Mouse (Mus musculus): ENCODE data around the gene Lama5. TPM values are rescaled to one million over a fixed set of nuclear protein-coding genes. Genes with fewer than 3 reads are reported as not detected.

Lama5 gene
- total RNA-seq, 4 experiments from 2014 or later: 27.7 to 97.1 (median 46.8) TPM

- no peak for DNase-seq
Measured at GRCm38 (mm10) chr2:180224647-180225043, 1.0 kb downstream of the Lama5 start.

DNA sequence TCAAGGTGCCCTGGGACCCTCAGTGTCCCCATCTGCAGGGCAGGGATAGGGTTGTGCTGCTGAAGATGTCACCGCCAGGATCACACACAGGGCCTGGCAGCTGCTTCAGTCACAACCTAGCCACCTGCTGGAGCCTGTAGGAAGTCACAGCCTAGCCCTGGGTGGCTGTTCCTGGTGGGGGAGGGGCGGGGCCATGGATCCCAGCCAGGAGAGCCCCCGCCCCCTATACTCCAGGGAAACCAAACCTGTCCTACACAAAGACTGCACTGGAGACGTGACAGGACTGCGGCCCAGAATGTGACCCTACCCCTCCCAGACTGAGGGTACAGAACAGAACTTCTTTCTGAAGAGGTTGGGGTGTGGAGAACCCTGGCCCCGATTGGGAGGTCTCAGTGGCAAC is 3.4 kb downstream of the Lama5 start:
- no peak for DNase-seq

DNA sequence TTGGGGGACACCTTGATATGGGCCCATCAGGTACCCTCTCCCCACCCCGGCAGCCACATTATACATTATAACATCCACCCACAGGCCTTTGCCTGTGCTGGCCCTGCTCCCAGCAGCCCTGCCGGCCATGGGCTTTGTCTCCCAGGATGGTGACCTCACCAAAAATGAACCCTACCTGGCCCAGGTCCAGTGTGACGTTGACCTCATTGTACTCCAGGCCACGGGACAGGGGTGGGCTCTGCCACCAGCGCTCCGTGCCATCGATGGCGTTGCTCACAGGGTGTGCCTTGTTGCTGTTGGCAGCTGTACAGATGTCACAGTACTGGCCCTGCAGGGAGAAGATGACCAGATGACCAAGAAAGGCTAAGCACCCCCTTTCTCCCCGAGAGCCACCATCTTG is 4.6 kb downstream of the Lama5 start:
- no peak for DNase-seq

GRCm38 (mm10) chr2:180220165-180220564 is 5.5 kb downstream of the Lama5 start:
- no peak for DNase-seq

- no peak for DNase-seq
Measured at GRCm38 (mm10) chr2:180219145-180219943, 6.3 kb downstream of the Lama5 start.

- DNase-seq: no peak
Measured at GRCm38 (mm10) chr2:180218677-180219076, 7.0 kb downstream of the Lama5 start.

DNA sequence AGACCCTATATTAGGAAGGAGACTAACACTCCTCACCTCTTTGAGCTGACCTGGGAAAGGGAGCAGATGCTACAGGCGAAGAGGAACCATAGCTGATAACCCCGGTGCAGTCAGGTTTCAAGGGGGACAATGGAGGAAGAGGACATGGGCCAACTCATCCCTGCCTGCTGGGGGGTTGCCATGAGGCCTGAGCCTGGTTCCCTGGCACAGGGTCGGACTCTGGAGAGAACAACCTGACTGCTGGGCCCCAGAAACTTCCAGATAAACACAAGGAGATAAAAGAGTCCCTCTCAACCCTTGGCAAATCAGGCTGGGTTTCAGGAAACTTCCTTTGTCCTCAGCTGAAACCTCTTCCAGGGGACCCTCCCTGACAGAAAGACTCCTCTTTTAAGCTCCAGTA is 7.4 kb downstream of the Lama5 start:
- DNase-seq: no peak

GRCm38 (mm10) chr2:180217587-180217986 is 8.1 kb downstream of the Lama5 start:
- DNase-seq: peak; percentile 74

DNA sequence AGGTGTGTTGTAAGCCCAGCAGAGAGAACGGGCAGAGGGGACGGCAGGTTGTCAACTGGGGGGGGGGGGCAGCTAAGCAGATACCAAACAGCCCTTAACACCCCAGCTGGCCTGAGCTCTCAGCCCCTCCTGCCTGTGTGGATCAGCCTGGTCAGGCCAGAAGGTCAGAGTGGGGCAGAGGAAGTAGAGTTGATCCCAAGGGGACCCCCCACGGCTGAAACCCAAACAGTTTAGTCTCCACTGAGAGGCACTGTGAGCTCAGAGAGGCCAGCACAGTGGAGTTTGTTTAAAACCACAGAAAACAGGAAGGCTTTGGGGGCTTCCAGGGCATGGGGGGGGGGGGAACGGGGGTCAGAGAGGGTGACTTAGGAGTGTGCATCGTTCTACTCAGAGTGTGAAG is 8.7 kb downstream of the Lama5 start:
- no peak for DNase-seq

GRCm38 (mm10) chr2:180215951-180216350 is 9.7 kb downstream of the Lama5 start:
- DNase-seq: peak; percentile 79

DNA sequence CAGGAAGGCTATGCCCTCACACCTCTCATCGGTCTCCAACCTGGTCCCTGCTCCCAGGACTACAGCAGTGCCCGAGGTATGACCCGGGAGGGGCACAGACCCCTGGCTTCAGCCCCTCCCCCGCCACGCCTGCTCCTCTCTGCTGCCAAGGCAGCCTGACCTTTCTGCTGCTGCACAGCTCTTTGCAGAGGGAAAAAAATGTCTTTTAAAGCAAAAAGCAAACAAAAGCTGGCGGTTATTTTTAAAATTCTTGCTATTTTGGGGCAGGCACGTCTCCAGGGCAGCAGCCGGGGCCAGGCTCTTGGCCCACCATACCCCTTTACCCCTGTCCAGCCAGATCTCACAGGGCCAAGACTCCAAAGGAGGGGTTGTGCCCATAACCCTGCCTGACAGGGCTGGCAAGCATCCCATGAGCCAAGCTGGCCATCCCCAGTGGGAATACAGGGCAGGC is 10.6 kb downstream of the Lama5 start:
- DNase-seq: no peak

GRCm38 (mm10) chr2:180214352-180214978 is 11.2 kb downstream of the Lama5 start:
- no peak for DNase-seq

GRCm38 (mm10) chr2:180212255-180212654 is 13.4 kb downstream of the Lama5 start:
- DNase-seq: no peak

GRCm38 (mm10) chr2:180208976-180209375 is 16.7 kb downstream of the Lama5 start:
- no peak for DNase-seq

- no peak for DNase-seq
Measured at GRCm38 (mm10) chr2:180207840-180208239, 17.8 kb downstream of the Lama5 start.

DNA sequence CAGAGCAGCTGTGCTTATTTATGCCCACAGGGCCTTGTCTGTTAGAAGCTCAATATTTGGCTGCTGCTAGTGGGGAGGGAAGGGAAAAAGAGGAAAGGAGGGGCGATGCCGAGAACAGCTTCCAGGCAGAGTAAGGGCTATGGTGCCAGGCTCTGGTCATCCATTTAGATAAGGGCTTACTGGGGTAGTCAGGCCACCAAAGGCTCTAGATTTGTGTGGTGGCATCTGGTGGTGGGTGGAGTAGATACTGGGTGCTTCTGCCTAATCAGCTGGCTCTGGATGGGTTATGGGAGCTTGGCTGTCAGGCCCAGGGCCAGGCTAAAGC is 19.7 kb downstream of the Lama5 start:
- DNase-seq: no peak

DNA sequence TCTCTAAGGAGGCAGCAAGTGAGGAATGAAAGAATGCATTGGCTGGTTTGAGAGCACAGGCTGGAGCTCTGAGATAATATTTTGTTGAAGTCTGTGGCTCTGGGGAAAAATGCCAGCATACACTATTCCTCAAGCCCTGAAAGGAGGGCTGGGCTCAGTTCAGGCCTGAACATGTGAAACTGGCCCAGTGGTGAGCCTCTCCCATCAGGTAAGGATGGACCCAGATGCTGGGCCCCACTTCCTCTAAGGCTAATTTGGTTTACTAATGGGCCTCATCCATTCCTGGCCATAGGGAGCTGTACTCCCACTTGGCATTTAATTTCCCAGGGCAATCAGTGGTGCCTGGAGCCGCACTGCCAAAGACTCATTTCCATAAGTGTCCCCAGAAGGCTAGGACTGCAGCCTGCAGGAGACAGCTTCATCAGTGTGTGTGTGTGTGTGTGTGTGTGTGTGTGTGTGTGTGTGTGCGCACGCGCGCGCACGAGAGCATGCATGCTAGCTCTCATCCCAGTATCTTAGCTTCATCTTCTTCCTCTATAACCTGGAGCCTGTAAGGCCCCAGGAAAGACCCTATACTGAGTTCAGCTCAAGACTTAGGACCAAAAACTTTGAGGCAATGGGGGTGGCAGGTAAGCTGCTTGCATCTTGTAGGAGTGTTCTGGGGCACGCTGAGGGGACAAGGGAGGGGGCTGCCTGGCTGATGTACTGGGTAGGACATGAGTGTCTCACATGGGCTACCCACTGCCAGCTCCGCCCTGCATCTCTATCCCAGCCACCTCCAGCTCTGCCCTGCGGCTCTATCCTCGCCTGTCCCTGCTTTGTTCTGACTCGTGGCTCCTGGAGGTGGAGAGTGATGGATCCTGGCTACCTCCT is 20.3 kb downstream of the Lama5 start:
- no peak for DNase-seq

GRCm38 (mm10) chr2:180204501-180204900 is 21.2 kb downstream of the Lama5 start:
- DNase-seq: no peak

DNA sequence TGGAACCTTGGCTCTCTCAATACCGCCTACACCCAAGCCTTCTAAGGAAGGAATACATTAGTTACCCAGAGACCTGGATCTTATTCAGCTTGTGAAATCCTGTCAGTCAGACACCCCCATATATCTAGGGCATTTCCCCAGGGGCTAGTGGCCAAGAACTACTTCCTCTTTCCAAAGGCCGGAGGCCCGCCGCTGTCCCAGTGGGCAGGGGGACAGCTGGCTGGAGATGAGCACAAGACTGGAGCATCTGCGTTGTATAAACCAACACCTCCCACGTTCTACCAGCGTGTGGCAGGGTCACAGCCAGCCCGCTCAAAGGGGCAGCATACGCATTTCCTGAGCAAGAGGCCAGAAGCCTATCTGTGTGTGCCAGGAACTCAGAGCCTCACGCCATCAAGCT is 22.9 kb downstream of the Lama5 start:
- DNase-seq: no peak

DNA sequence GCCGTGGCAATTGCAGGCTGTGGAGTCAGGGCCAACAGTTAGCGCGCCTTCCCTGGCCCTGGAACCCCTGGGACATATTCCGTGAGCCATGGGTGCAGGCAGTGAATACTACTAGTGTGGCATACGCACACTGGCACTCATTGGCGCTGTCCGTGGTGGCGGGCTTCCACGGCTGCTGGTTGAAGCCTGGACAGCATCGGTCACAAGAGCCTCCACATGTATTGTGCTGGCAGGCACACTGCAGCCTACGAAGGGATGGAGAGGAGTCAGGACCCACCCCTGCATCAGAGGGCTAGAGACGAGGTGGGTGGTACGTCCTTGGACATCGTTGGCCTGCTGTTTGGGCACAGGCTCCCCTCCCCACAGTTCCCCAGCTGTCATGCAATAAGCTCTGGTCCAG is 23.4 kb downstream of the Lama5 start:
- no peak for DNase-seq

DNA sequence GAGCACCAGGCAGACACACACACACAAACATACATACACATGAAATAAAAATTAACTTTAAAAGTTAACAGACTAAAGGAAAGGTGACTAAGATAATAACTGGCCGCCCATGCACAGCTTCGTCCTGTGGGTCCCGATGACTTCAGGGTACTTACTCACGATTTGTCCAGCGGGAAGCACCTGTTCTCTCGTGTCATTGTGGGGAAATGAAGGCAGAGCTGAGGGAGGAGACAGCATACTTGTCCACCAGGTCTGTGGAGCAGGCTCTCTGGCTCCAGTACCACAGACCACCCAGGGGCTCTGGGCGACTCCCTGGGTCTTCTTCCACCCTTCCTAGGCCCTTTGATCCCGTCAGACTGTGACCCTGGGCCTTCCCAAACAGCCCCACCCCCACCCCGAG is 24.4 kb downstream of the Lama5 start:
- no peak for DNase-seq

DNA sequence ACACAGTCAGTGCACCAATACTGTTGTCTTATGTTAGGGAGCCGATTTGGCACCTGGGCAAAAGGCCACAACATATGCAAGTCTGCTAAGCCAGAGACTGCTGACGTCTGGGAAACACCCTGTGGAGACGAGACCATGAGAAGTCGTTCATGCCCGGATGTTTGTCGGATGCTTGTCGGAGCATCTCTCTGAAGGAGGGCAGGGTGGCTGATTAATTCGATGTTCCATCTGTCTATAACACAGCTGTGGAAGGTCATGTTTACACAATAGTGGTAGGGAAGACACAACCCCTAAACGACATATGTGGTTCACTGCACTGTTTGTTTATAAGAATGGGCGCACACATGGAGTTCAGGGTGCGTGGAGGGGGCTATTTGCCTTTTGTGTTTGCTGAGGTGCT is 25.0 kb downstream of the Lama5 start:
- no peak for DNase-seq

DNA sequence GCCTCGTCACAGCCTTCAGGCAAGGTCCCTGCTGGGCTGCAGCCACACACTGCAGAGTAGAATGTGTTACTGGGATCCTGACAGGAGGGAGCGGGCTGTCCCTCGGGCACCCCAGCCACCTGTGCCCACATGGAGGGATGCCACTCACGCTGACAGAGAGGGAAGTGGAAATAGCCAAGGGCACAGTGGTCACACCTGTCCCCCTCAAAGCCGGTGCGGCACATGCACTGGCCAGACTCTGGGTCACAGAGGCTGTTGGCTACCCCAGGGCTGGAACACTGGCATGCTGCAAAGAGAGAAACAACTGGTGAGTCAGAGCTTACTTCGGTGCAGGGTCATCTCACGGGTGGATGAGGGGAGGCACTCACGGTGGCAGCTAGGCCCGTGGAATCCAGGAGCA is 26.9 kb downstream of the Lama5 start:
- no peak for DNase-seq

Measured in adrenal gland, adult 8-10 months (tissue).